Mouse (Mus musculus) heart, embryonic 11.5 days (tissue): ENCODE measurements around the gene Rsrc2. TPM values are rescaled to one million over a fixed set of nuclear protein-coding genes. Genes with fewer than 3 reads are reported as not detected.

Experiments
- ATAC-seq: fragments of 200-750 bp; cut with Nextera tagmentation; replicated peaks from 2 replicates; pipeline ENCODE4 v1.8.0; 2017; ENCODE audit warnings: moderate library complexity; ENCODE audit not compliant: insufficient number of reproducible peaks, low FRiP score, low TSS enrichment
- H3K27ac ChIP-seq: fragments of 300-500 bp; sonication (generic); 2 replicates; pipeline ENCODE4 v1.5.1; 2014; ENCODE audit warnings: mild to moderate bottlenecking, low read depth, low read length
- H3K27me3 ChIP-seq: fragments of 300-500 bp; sonication (generic); 2 replicates; pipeline ENCODE4 v1.6.1; 2014; ENCODE audit warnings: mild to moderate bottlenecking, low read length, mixed read lengths; ENCODE audit not compliant: control insufficient read depth, insufficient read depth
- H3K36me3 ChIP-seq: fragments of 300-500 bp; sonication (generic); 2 replicates; pipeline ENCODE4 v1.6.1; 2014; ENCODE audit warnings: mild to moderate bottlenecking, low read length, moderate library complexity, mixed read lengths; ENCODE audit not compliant: control insufficient read depth, insufficient read depth
- H3K4me1 ChIP-seq: fragments of 300-500 bp; sonication (generic); 2 replicates; pipeline ENCODE4 v1.6.1; 2014; ENCODE audit warnings: low read length; ENCODE audit not compliant: control insufficient read depth, insufficient read depth
- H3K4me2 ChIP-seq: fragments of 300-500 bp; sonication (generic); 2 replicates; pipeline ENCODE4 v1.6.1; 2014; ENCODE audit warnings: mild to moderate bottlenecking, moderate library complexity
- H3K4me3 ChIP-seq: fragments of 300-500 bp; sonication (generic); 2 replicates; pipeline ENCODE4 v1.5.1; 2014; ENCODE audit warnings: low read depth, low read length
- H3K9ac ChIP-seq: fragments of 300-500 bp; sonication (generic); 2 replicates; pipeline ENCODE4 v1.6.1; 2014; ENCODE audit warnings: mild to moderate bottlenecking, low read depth, low read length, moderate library complexity
- H3K9me3 ChIP-seq: fragments of 300-500 bp; sonication (generic); replicated peaks from 2 replicates; pipeline ENCODE4 v1.6.1; 2016; ENCODE audit warnings: low read length; ENCODE audit not compliant: control insufficient read depth
- WGBS: fragments of 180-500 bp; shearing (Covaris S2); extraction: QIAGEN DNeasy Blood & Tissue Kit; methylation state at CpG from one replicate; pipeline ENCODE4 v1.1.7; 2014; ENCODE audit not compliant: insufficient replicate concordance; 5-methylcytosine and 5-hydroxymethylcytosine counted together
- polyA plus RNA-seq: library from polyadenylated mRNA; unstranded; fragments of >200 nt; fragmentation: Nextera tagmentation; extraction: Ambion mirVana; gene quantifications from 2 replicates; pipeline ENCODE4 v1.2.1, GENCODE M21; 2014

Gene Rsrc2
- polyA plus RNA-seq, 1 experiment from 2014 or later, result 109 TPM

DNA sequence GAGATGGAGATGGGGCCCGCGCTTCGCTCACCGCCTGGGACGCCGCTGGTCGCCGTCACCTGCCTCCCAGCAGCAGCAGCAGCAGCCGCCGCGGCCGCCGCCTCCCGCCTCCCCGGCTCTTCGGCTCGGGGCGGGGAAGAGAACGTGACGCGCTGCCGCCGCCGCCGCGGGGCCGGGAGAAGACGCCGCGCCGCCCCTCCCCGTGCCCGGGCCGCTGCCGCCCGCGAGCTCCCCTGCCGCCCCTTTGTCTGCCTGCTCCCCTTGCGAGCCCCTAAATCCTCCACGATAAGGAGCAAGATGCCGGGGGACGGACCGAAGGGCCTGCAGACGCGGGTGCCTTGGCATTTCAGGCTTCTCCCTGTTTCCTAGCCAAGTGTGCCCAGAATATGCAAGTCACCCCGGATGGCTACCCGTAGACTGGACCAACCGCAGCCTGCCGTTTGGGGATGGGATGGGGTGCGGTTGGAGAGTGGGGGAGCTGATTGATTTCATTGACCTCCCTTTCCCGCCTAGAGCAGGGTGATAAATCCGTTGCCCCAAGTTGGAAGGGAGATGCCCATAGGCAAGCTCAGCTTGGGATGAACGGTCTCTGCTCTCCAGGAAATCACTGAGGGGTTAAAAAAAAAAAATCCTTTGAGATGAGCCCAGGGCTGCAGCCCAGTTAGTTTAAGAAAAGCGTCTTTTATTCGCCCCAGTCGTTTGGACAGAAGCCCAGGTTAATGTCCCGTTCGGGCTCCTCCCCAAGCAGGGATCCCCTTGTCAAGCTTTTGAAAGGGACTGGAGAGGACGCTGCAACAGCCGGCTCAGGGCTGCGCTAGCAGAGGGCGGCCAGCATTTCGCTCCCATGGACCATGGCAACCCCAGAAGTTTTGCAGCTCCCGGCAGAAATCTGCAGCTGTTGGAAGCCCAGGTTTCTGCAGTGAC is 64.7 kb downstream of the Rsrc2 start, which contains the start of gene Clip1:
Gene Clip1, minus strand, starts transcription at position 398 of the 924 bp plus-strand sequence.
- Histone ChIP-seq H3K27me3 (no peaks in the 10 kb centered on the region), H3K36me3 (no peaks in the 10 kb centered on the region), H3K4me1 (peaks cover 12% of the 10 kb centered on the region), H3K9ac (peak within 1 kb of the TSS; percentile 98), H3K9me3 (no peaks in the 10 kb centered on the region), H3K27ac (peak within 1 kb of the TSS; percentile 95), H3K4me3 (peak within 1 kb of the TSS; percentile 94), H3K4me2 (peak within 1 kb of the TSS; percentile 97)
- WGBS, result under 1% methylated on average over 52 of the region's 64 CpGs
- ATAC-seq, result peak; percentile 37

DNA sequence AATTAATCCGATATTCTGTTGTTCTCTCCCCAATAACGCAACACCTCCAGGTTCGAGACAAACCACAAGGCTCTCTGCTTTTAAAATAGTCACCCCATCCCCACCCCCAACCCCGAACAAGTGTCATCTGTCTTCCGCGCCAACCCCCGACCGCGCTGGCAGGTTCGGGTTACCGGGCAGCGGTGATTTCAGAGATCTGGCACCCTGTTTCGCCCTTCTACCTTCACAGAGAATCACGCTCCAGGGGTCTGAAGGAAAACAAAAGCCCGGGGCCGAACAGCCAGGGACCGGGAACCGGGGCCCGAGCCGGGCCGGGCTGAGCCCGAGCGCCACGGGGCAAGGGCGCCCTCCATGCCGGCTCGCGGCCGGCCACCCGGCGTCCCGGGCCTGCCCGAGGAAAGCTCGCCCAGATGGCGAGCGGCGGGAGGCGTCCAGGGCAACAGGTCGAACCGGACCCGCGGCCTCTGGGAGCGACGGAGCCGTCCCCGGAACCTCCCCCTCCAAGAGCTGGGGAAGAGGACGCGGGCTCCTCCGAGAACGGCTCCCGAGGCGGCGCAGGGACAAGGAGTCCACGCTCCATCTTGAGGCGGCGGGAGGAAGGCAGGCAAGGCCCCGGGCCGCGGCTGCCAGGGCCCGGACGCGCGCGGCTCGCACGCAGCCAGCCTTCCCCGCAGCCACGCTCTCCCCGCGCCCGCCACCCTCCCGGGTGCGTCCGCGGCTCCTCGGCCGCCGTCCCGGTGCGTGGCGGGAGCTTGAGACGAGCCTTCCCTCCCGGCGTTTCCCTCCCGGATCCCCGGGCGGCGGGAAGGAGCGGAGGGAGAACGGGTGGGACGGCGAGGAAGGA is 65.6 kb downstream of the Rsrc2 start:
- Histone ChIP-seq H3K36me3 (no peaks in the 10 kb centered on the region), H3K9me3 (no peaks in the 10 kb centered on the region), H3K9ac (peak overlapping the region; percentile 98), H3K4me1 (peaks cover 12% of the 10 kb centered on the region), H3K4me2 (peak overlapping the region; percentile 97), H3K27me3 (no peaks in the 10 kb centered on the region), H3K4me3 (peak overlapping the region; percentile 94), H3K27ac (peak overlapping the region; percentile 95)
- under 1% methylated on average over 82 of the region's 92 CpGs for WGBS
- ATAC-seq, result peak; percentile 67; the same call in 1 of the 2 replicates

DNA sequence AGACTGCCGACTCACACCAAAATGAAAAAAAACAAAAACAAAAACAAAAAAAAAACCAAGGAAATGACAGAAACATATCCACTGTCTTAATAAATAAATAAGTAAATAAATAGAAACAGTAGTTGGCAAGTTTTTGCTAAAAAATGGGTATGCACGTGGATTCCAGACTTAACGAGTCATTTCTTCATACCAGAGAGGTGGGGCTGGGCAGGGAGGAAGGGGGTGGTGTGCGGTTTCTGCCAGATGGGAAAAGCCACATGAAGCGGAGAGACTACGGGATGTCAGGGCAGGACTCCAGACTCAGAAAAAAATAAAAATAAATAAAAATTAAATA is 66.2 kb downstream of the Rsrc2 start:
- H3K27me3 ChIP-seq, result no peaks in the 10 kb centered on the region
- peaks cover 12% of the 10 kb centered on the region for H3K4me1 ChIP-seq
- H3K4me2 ChIP-seq, result peak overlapping the region; percentile 97
- 2% methylated on average over 6 of the region's 6 CpGs for WGBS
- no peaks in the 10 kb centered on the region for H3K9me3 ChIP-seq
- no peaks in the 10 kb centered on the region for H3K36me3 ChIP-seq
- H3K27ac ChIP-seq, result no peak overlapping the region
- ATAC-seq, result no peak
- H3K9ac ChIP-seq, result peak overlapping the region; percentile 60; the same call in 1 of the 2 replicates
- H3K4me3 ChIP-seq, result peak overlapping the region; percentile 94

DNA sequence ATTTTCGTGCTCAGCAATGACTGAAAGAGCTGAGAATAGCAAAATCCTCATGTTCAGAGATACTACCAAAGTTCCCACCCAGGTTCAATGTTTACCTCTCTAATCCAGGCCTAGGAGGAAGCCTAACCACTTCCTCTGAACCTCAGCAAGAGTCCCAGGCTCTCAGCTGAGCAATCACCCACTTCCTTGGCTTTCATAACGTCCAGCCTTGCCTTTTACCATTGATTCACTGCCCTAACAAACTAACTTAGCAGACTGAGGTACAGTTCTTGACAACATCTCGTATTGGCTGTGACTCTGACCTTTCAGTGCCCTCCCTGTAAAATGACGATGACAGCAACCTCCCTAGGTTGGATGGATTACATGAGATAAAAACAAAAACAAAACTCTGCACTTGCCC is 66.8 kb downstream of the Rsrc2 start:
- 30% methylated on average over 4 of the region's 4 CpGs for WGBS
- Histone ChIP-seq H3K9ac (peak overlapping the region; percentile 60; the same call in 1 of the 2 replicates), H3K4me2 (peak overlapping the region; percentile 97), H3K4me1 (peaks cover 12% of the 10 kb centered on the region), H3K27ac (no peak overlapping the region), H3K4me3 (peak overlapping the region; percentile 94), H3K9me3 (no peaks in the 10 kb centered on the region), H3K27me3 (no peaks in the 10 kb centered on the region), H3K36me3 (no peaks in the 10 kb centered on the region)
- ATAC-seq, result no peak

DNA sequence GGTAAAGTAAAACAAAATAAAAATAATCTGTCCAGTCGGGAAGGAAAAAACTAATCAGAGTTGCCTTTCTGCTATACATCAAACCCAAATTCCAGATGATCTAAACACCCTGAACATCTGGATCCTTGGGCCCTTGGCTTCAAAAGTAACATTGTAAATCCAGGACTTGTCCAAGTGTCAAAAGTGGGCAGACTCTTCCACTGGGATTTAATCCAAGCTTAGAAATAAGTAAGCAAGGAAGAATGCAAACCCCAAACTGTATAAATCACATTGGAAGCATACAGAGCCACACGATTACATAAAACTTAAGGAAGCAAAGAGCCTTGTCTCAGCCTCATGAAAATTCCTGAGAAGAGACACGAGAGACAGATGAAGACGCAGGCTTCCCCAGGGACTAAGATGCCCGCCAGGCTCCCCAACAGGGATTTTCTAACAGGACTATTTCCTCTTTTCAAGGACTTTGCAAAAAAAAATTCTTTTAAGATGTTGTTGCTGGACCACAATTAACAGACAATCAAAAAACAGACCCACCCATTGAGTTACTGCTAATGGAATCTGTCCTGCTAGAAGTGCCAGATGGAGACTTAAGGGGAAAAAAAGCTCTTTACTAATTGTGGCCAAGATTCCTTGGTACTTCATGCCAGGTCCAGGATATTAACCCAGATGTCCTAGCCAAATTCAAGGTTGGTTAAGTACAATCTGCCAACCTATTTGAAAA is 69.5 kb downstream of the Rsrc2 start:
- no peak overlapping the region for H3K4me3 ChIP-seq
- no peaks in the 10 kb centered on the region for H3K36me3 ChIP-seq
- no peak overlapping the region; the same call in 1 of the 2 replicates for H3K4me2 ChIP-seq
- H3K4me1 ChIP-seq, result peaks cover 21% of the 10 kb centered on the region
- ATAC-seq, result no peak
- H3K27ac ChIP-seq, result no peak overlapping the region
- 55% methylated on average over 5 of the region's 5 CpGs for WGBS
- no peak overlapping the region for H3K9ac ChIP-seq
- no peaks in the 10 kb centered on the region for H3K27me3 ChIP-seq
- no peaks in the 10 kb centered on the region for H3K9me3 ChIP-seq

DNA sequence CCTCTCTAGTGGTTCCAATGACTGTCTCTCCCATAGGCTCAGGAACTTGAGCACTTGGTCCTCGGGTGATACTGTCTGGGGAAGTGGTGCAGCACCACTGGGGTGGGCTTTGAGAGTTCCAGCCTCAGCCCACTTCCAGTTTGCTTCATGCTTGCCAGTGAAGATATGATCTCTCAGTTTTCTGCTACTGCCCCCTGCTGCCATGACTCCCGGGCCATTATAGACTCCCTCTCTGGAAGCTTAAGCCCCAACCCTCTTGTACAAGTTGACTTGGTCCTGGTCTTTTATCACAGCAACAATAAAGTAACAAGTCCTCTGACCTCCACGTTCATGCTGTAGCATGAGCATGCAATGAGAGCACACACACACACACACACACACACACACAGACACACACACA is 70.1 kb downstream of the Rsrc2 start:
- no peak for ATAC-seq
- 73% methylated on average over 3 of the region's 3 CpGs for WGBS
- Histone ChIP-seq H3K4me3 (no peak overlapping the region), H3K36me3 (no peaks in the 10 kb centered on the region), H3K9me3 (no peaks in the 10 kb centered on the region), H3K4me2 (no peak overlapping the region), H3K4me1 (peaks cover 22% of the 10 kb centered on the region), H3K27ac (no peak overlapping the region), H3K9ac (no peak overlapping the region), H3K27me3 (no peaks in the 10 kb centered on the region)

Other genes with a start within 250 kb of the Rsrc2 start
- 0.20 TPM in 1 of 2 replicates, not detected in the other for gene B3gnt4, start 239.0 kb downstream of the Rsrc2 start, polyA plus RNA-seq
- gene Diablo, start 225.2 kb downstream of the Rsrc2 start, polyA plus RNA-seq, result 95.1 and 109 TPM in 2 replicates
- 0.24 and 0.25 TPM in 2 replicates for gene Gm49027, start 223.9 kb downstream of the Rsrc2 start, polyA plus RNA-seq
- 22.0 and 22.4 TPM in 2 replicates for gene Vps33a, start 176.4 kb downstream of the Rsrc2 start, polyA plus RNA-seq
- 45.2 TPM in 2 replicates for gene Clip1, start 64.8 kb downstream of the Rsrc2 start, polyA plus RNA-seq
- gene Zcchc8, start 28.3 kb downstream of the Rsrc2 start, polyA plus RNA-seq, result 64.6 and 65.7 TPM in 2 replicates
- gene Kntc1, start 302 bp upstream of the Rsrc2 start, polyA plus RNA-seq, result 24.6 and 27.3 TPM in 2 replicates
- not detected in 2 replicates for gene Hcar2, start 116.1 kb upstream of the Rsrc2 start, polyA plus RNA-seq
- 0.06 TPM in 1 of 2 replicates, not detected in the other for gene Hcar1, start 130.6 kb upstream of the Rsrc2 start, polyA plus RNA-seq
- 104 and 110 TPM in 2 replicates for gene Denr, start 157.8 kb upstream of the Rsrc2 start, polyA plus RNA-seq
- 0.93 and 1.2 TPM in 2 replicates for gene Gm43518, start 178.0 kb upstream of the Rsrc2 start, polyA plus RNA-seq
- 6.0 and 6.4 TPM in 2 replicates for gene Ccdc62, start 181.3 kb upstream of the Rsrc2 start, polyA plus RNA-seq
- gene Hip1r, start 224.2 kb upstream of the Rsrc2 start, polyA plus RNA-seq, result 2.7 and 2.9 TPM in 2 replicates